Mouse (Mus musculus): ENCODE results near the gene Zmat3. TPM values are rescaled to one million over a fixed set of nuclear protein-coding genes. Genes with fewer than 3 reads are reported as not detected.
A peak's percentile ranks its signal among the peaks of the same experiment; 100 is the strongest.

Gene Zmat3
- polyA plus RNA-seq, 1 experiment from 2014 or later = 5.7 TPM

DNA sequence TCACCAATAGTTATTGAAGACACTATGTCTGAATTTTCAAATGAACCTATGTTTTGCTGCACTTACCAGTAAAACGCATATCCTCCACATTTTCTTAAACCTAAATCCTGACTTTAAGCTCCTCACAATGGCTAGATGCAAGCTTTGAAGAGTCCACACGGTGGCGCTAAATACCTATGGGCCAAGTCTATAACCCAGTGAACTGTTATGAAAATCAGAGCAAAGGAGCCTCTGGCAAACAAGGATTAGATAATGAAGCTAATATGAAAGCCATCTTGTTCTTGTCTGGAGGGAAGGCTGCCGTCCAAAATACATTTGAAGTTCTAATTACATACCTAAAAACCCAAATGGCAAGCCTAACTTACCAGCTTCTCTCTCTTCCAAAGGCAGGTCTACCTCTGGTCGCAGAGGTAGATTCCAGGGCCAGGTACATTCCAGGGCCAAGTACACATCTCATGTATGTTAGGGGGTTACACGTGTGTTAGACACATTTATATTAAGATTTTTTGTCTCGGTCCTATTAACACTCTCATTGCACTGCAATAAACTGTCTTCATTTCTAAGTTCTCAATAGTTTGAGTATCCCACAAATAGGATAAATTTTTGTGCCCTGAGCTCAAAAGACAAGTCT, 32.2 kb downstream of the Zmat3 start:
- H3K36me3 ChIP-seq (ENCODE audit: control insufficient read depth, insufficient read depth, low read length) = no peaks in the 10 kb centered on the region
- ATAC-seq (ENCODE audit: insufficient read depth, low FRiP score) = peak; percentile 50; the same call in 1 of the 2 replicates
- H3K4me1 ChIP-seq (ENCODE audit: control insufficient read depth, insufficient read depth, low read length) = no peaks in the 10 kb centered on the region
- no peak overlapping the region for H3K9ac ChIP-seq (ENCODE audit: low read length)
- WGBS = 36% methylated on average over 7 of the region's 7 CpGs
- no peaks in the 10 kb centered on the region for H3K27me3 ChIP-seq (ENCODE audit: control insufficient read depth, insufficient read depth, low read length)
- no peak overlapping the region for H3K4me2 ChIP-seq (ENCODE audit: low read depth, low read length)
- no peak overlapping the region for H3K4me3 ChIP-seq (replicated peaks; ENCODE audit: low read length)
- H3K27ac ChIP-seq (ENCODE audit: low read length) = no peak overlapping the region
- no peaks in the 10 kb centered on the region for H3K9me3 ChIP-seq (replicated peaks; ENCODE audit: control insufficient read depth, low read length)

DNA sequence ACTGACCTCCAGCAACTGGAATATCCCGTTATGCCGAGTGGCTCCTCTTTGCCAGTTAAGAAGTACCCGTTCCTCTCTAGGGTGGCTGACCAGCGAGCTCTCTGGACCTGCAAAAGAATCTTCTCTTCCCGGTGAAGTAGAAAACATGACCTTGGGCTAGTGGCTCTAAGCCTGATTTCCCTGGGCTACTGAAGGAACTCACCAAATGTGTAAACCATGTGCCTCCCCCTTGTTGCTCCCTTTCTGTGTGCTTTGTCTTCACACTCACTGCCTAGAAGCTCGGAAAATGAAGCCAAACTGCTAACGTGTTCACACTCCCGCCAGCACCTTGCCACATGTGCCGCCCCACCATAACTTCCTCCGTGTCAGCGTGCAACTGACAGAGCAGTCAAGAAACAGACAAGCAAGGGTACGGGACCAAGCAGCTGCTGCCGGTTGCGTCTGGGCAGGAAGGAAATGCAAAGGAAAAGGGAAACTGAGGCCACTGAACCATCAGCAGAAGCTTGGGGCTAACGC, 47.9 kb downstream of the Zmat3 start:
- Histone ChIP-seq H3K27ac (ENCODE audit: low read length) (no peak overlapping the region), H3K4me1 (ENCODE audit: control insufficient read depth, insufficient read depth, low read length) (no peaks in the 10 kb centered on the region), H3K4me2 (ENCODE audit: low read depth, low read length) (no peak overlapping the region), H3K36me3 (ENCODE audit: control insufficient read depth, insufficient read depth, low read length) (no peaks in the 10 kb centered on the region), H3K27me3 (ENCODE audit: control insufficient read depth, insufficient read depth, low read length) (no peaks in the 10 kb centered on the region; the same call in 1 of the 2 replicates), H3K9ac (ENCODE audit: low read length) (no peak overlapping the region), H3K9me3 (replicated peaks; ENCODE audit: control insufficient read depth, low read length) (no peaks in the 10 kb centered on the region), H3K4me3 (replicated peaks; ENCODE audit: low read length) (no peak overlapping the region)
- 60% methylated on average over 15 of the region's 15 CpGs for WGBS
- no peak for ATAC-seq (ENCODE audit: insufficient read depth, low FRiP score)

GRCm38 (mm10) chr3:32317165-32317900, 48.5 kb downstream of the Zmat3 start:
- Histone ChIP-seq H3K9ac (ENCODE audit: low read length) (no peak overlapping the region), H3K4me3 (replicated peaks; ENCODE audit: low read length) (no peak overlapping the region), H3K4me2 (ENCODE audit: low read depth, low read length) (no peak overlapping the region), H3K9me3 (replicated peaks; ENCODE audit: control insufficient read depth, low read length) (no peaks in the 10 kb centered on the region), H3K36me3 (ENCODE audit: control insufficient read depth, insufficient read depth, low read length) (no peaks in the 10 kb centered on the region), H3K4me1 (ENCODE audit: control insufficient read depth, insufficient read depth, low read length) (no peaks in the 10 kb centered on the region), H3K27me3 (ENCODE audit: control insufficient read depth, insufficient read depth, low read length) (no peaks in the 10 kb centered on the region; the same call in 1 of the 2 replicates), H3K27ac (ENCODE audit: low read length) (no peak overlapping the region)
- 24% methylated on average over 12 of the region's 12 CpGs for WGBS
- ATAC-seq (ENCODE audit: insufficient read depth, low FRiP score) = no peak

DNA sequence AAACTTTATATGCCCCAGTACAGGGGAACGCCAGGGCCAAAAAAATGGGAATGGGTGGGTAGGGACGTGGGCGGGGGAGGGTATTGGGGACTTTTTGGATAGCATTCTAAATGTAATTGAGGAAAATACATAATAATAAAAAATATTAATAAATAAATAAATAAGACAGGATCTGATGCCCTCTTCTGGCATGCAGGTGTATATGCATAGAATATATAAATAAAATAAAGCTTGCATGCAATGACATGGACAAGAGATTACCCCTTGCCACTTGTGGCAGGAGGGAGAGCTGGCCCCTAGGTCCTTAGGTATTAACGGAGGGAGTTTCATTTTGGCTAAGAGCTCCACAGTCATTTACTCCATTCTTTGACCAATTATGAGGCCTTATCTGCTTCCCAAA, 51.1 kb downstream of the Zmat3 start:
- no peaks in the 10 kb centered on the region for H3K36me3 ChIP-seq (ENCODE audit: control insufficient read depth, insufficient read depth, low read length)
- H3K4me1 ChIP-seq (ENCODE audit: control insufficient read depth, insufficient read depth, low read length) = no peaks in the 10 kb centered on the region
- WGBS = 91% methylated on average over 4 of the region's 4 CpGs
- H3K4me2 ChIP-seq (ENCODE audit: low read depth, low read length) = no peak overlapping the region
- no peaks in the 10 kb centered on the region for H3K9me3 ChIP-seq (replicated peaks; ENCODE audit: control insufficient read depth, low read length)
- no peak overlapping the region for H3K27ac ChIP-seq (ENCODE audit: low read length)
- H3K27me3 ChIP-seq (ENCODE audit: control insufficient read depth, insufficient read depth, low read length) = no peaks in the 10 kb centered on the region; the same call in 1 of the 2 replicates
- no peak overlapping the region for H3K4me3 ChIP-seq (replicated peaks; ENCODE audit: low read length)
- no peak for ATAC-seq (ENCODE audit: insufficient read depth, low FRiP score)
- H3K9ac ChIP-seq (ENCODE audit: low read length) = no peak overlapping the region

GRCm38 (mm10) chr3:32304171-32304570, 61.6 kb downstream of the Zmat3 start:
- Histone ChIP-seq H3K27ac (ENCODE audit: low read length) (no peak overlapping the region), H3K36me3 (ENCODE audit: control insufficient read depth, insufficient read depth, low read length) (no peaks in the 10 kb centered on the region), H3K9ac (ENCODE audit: low read length) (no peak overlapping the region), H3K9me3 (replicated peaks; ENCODE audit: control insufficient read depth, low read length) (no peaks in the 10 kb centered on the region), H3K4me2 (ENCODE audit: low read depth, low read length) (no peak overlapping the region), H3K4me1 (ENCODE audit: control insufficient read depth, insufficient read depth, low read length) (no peaks in the 10 kb centered on the region), H3K4me3 (replicated peaks; ENCODE audit: low read length) (no peak overlapping the region), H3K27me3 (ENCODE audit: control insufficient read depth, insufficient read depth, low read length) (no peaks in the 10 kb centered on the region)
- ATAC-seq (ENCODE audit: insufficient read depth, low FRiP score) = no peak
- WGBS = 44% methylated on average over 1 of the region's 1 CpGs

GRCm38 (mm10) chr3:32292001-32292400, 73.8 kb downstream of the Zmat3 start:
- Histone ChIP-seq H3K27me3 (ENCODE audit: control insufficient read depth, insufficient read depth, low read length) (no peaks in the 10 kb centered on the region), H3K4me2 (ENCODE audit: low read depth, low read length) (no peak overlapping the region), H3K9ac (ENCODE audit: low read length) (no peak overlapping the region), H3K4me1 (ENCODE audit: control insufficient read depth, insufficient read depth, low read length) (no peaks in the 10 kb centered on the region), H3K36me3 (ENCODE audit: control insufficient read depth, insufficient read depth, low read length) (no peaks in the 10 kb centered on the region), H3K4me3 (replicated peaks; ENCODE audit: low read length) (no peak overlapping the region), H3K27ac (ENCODE audit: low read length) (no peak overlapping the region), H3K9me3 (replicated peaks; ENCODE audit: control insufficient read depth, low read length) (no peaks in the 10 kb centered on the region)
- 39% methylated on average over 4 of the region's 4 CpGs for WGBS
- ATAC-seq (ENCODE audit: insufficient read depth, low FRiP score) = no peak

Other genes starting within 250 kb of the Zmat3 start
- 7.3 and 8.2 TPM in 2 replicates for gene Pik3ca, start 31.7 kb upstream of the Zmat3 start, polyA plus RNA-seq (2015; fragmentation: Nextera tagmentation; extraction: Ambion mirVana)
- gene Kcnmb3, start 126.2 kb upstream of the Zmat3 start, polyA plus RNA-seq (2015; fragmentation: Nextera tagmentation; extraction: Ambion mirVana) = 0.17 TPM in 1 of 2 replicates, not detected in the other
- gene Zfp639, start 144.2 kb upstream of the Zmat3 start, polyA plus RNA-seq (2015; fragmentation: Nextera tagmentation; extraction: Ambion mirVana) = 30.0 and 33.4 TPM in 2 replicates
- 28.4 and 32.8 TPM in 2 replicates for gene Mfn1, start 163.5 kb upstream of the Zmat3 start, polyA plus RNA-seq (2015; fragmentation: Nextera tagmentation; extraction: Ambion mirVana)